Mouse (Mus musculus): ENCODE results near the gene Rp9. TPM values are rescaled to one million over a fixed set of nuclear protein-coding genes. Genes with fewer than 3 reads are reported as not detected.

Gene Rp9
- polyA plus RNA-seq, 1 experiment, result 52.0 TPM

DNA sequence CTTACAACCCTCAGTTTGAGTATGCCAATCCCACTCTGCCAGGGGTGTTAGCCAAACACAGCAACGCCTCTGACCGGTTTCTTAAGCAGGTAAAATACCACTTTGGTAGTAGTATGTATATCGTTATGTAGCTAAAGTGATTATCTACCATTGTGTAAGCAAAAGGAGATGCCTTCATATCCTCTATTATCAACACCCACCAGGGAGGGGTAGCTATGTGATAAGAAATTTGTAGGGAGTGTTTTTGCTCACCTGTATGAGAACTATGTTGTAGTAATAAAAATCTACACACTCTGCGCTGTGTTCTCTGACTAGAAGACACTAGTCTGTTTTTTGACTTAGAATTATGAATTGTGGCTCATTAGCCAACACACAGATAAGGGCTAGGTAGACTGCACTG is 44.8 kb downstream of the Rp9 start:
- H3K27me3 ChIP-seq (ENCODE audit: control insufficient read depth, insufficient read depth, insufficient read length), result no peaks in the 10 kb centered on the region
- TF ChIP-seq MYOD1 (IDR thresholded peaks at IDR 0.05; ENCODE audit: control insufficient read depth in 1 of 3, insufficient read length in 2 of 3, low read depth in 2 of 3) (no peak), TCF3 (IDR thresholded peaks at IDR 0.05; ENCODE audit: insufficient read length, low read depth) (no peak), E2F4 (IDR thresholded peaks at IDR 0.05; ENCODE audit: insufficient read depth) (no peak), CEBPB (IDR thresholded peaks at IDR 0.05; ENCODE audit: insufficient read depth, poor library complexity, severe bottlenecking) (no peak), MAX (IDR thresholded peaks at IDR 0.05; ENCODE audit: low read depth) (no peak), POLR2AphosphoS2 (IDR thresholded peaks at IDR 0.05; ENCODE audit: insufficient read length, low read depth) (no peak), SRF (IDR thresholded peaks at IDR 0.05; ENCODE audit: control insufficient read depth, insufficient read length, low read depth) (no peak)
- no peaks in the 10 kb centered on the region for H3K79me2 ChIP-seq (ENCODE audit: control insufficient read depth, insufficient read depth)
- no peak overlapping the region for H3K4me2 ChIP-seq (ENCODE audit: low read depth)
- no peaks in the 10 kb centered on the region for H3K36me3 ChIP-seq (ENCODE audit: control insufficient read depth, insufficient read depth)
- H3K4me3 ChIP-seq, result no peak overlapping the region
- H3ac ChIP-seq (ENCODE audit: control insufficient read depth, insufficient read length), result no peak overlapping the region

GRCm38 (mm10) chr9:22424196-22424595 is 45.3 kb downstream of the Rp9 start:
- no peak for TF ChIP-seq SRF (IDR thresholded peaks at IDR 0.05; ENCODE audit: control insufficient read depth, insufficient read length, low read depth)
- TF ChIP-seq USF1 (IDR thresholded peaks at IDR 0.05; ENCODE audit: low read depth), result no peak
- TF ChIP-seq CEBPB (IDR thresholded peaks at IDR 0.05; ENCODE audit: insufficient read depth, poor library complexity, severe bottlenecking), result no peak
- no peak for TF ChIP-seq E2F4 (IDR thresholded peaks at IDR 0.05; ENCODE audit: insufficient read depth)
- TF ChIP-seq POLR2AphosphoS2 (IDR thresholded peaks at IDR 0.05; ENCODE audit: insufficient read length, low read depth), result no peak
- TF ChIP-seq MYOD1 (IDR thresholded peaks at IDR 0.05; ENCODE audit: control insufficient read depth in 1 of 3, insufficient read length in 2 of 3, low read depth in 2 of 3), result no peak
- no peak for TF ChIP-seq POLR2A (IDR thresholded peaks at IDR 0.05; ENCODE audit: insufficient read length, low read depth)
- no peak for TF ChIP-seq TCF12 (IDR thresholded peaks at IDR 0.05; ENCODE audit: insufficient read depth, poor library complexity, severe bottlenecking)
- Histone ChIP-seq H3K4me2 (ENCODE audit: low read depth) (no peak overlapping the region), H3K4me3 (no peak overlapping the region), H3K36me3 (ENCODE audit: control insufficient read depth, insufficient read depth) (no peaks in the 10 kb centered on the region), H3ac (ENCODE audit: control insufficient read depth, insufficient read length) (no peak overlapping the region), H3K27me3 (ENCODE audit: control insufficient read depth, insufficient read depth, insufficient read length) (no peaks in the 10 kb centered on the region), H3K79me2 (ENCODE audit: control insufficient read depth, insufficient read depth) (no peaks in the 10 kb centered on the region)

DNA sequence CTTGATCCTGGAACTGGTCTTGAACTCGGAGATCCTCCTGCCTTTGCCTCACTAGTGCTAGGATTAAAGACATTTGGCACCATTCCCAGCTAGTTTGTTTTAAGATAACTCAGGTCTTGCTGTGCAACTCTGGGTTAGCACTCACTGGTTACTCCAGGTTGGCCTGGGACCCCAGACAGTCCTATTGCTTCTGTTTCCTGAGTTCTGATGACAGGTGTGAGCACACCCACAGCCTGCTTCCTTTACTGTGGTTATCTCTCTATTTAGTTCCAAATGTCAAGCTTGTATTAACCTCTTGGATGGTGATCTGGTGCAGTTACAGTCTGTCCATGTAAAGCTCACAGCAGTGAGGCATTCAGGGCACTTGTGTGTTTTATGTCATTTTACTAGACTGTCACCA is 46.0 kb downstream of the Rp9 start:
- Histone ChIP-seq H3K4me3 (no peak overlapping the region), H3K4me2 (ENCODE audit: low read depth) (no peak overlapping the region), H3ac (ENCODE audit: control insufficient read depth, insufficient read length) (no peak overlapping the region), H3K36me3 (ENCODE audit: control insufficient read depth, insufficient read depth) (no peaks in the 10 kb centered on the region), H3K27me3 (ENCODE audit: control insufficient read depth, insufficient read depth, insufficient read length) (no peaks in the 10 kb centered on the region), H3K79me2 (ENCODE audit: control insufficient read depth, insufficient read depth) (no peaks in the 10 kb centered on the region)
- no peak for TF ChIP-seq MAX (IDR thresholded peaks at IDR 0.05; ENCODE audit: low read depth)
- TF ChIP-seq USF1 (IDR thresholded peaks at IDR 0.05; ENCODE audit: low read depth), result no peak
- TF ChIP-seq MYOG (IDR thresholded peaks at IDR 0.05; ENCODE audit: control insufficient read depth in 1 of 3, insufficient read depth in 1 of 3, insufficient read length in 2 of 3, low read depth in 2 of 3), result no peak
- TF ChIP-seq CEBPB (IDR thresholded peaks at IDR 0.05; ENCODE audit: insufficient read depth, poor library complexity, severe bottlenecking), result no peak
- peak in 2 of 3 experiments; percentile 30 to 53 for TF ChIP-seq MYOD1 (IDR thresholded peaks at IDR 0.05; ENCODE audit: control insufficient read depth in 1 of 3, insufficient read length in 2 of 3, low read depth in 2 of 3)

GRCm38 (mm10) chr9:22422559-22422958 is 47.0 kb downstream of the Rp9 start:
- Histone ChIP-seq H3K4me3 (no peak overlapping the region), H3K36me3 (ENCODE audit: control insufficient read depth, insufficient read depth) (no peaks in the 10 kb centered on the region), H3K27me3 (ENCODE audit: control insufficient read depth, insufficient read depth, insufficient read length) (no peaks in the 10 kb centered on the region), H3ac (ENCODE audit: control insufficient read depth, insufficient read length) (no peak overlapping the region), H3K4me2 (ENCODE audit: low read depth) (no peak overlapping the region), H3K79me2 (ENCODE audit: control insufficient read depth, insufficient read depth) (no peaks in the 10 kb centered on the region)
- TF ChIP-seq E2F4 (IDR thresholded peaks at IDR 0.05; ENCODE audit: insufficient read depth) (no peak), MAX (IDR thresholded peaks at IDR 0.05; ENCODE audit: low read depth) (no peak), MYOG (IDR thresholded peaks at IDR 0.05; ENCODE audit: control insufficient read depth in 1 of 3, insufficient read depth in 1 of 3, insufficient read length in 2 of 3, low read depth in 2 of 3) (no peak), MYOD1 (IDR thresholded peaks at IDR 0.05; ENCODE audit: control insufficient read depth in 1 of 3, insufficient read length in 2 of 3, low read depth in 2 of 3) (no peak), USF1 (IDR thresholded peaks at IDR 0.05; ENCODE audit: low read depth) (no peak), POLR2A (IDR thresholded peaks at IDR 0.05; ENCODE audit: insufficient read length, low read depth) (no peak), TCF12 (IDR thresholded peaks at IDR 0.05; ENCODE audit: insufficient read depth, poor library complexity, severe bottlenecking) (no peak), POLR2AphosphoS2 (IDR thresholded peaks at IDR 0.05; ENCODE audit: insufficient read length, low read depth) (no peak), CEBPB (IDR thresholded peaks at IDR 0.05; ENCODE audit: insufficient read depth, poor library complexity, severe bottlenecking) (no peak), TCF3 (IDR thresholded peaks at IDR 0.05; ENCODE audit: insufficient read length, low read depth) (no peak), SRF (IDR thresholded peaks at IDR 0.05; ENCODE audit: control insufficient read depth, insufficient read length, low read depth) (no peak), REST (IDR thresholded peaks at IDR 0.05; ENCODE audit: insufficient read depth, insufficient read length) (no peak)

GRCm38 (mm10) chr9:22420491-22420890 is 49.1 kb downstream of the Rp9 start:
- no peak overlapping the region for H3K4me3 ChIP-seq
- H3ac ChIP-seq (ENCODE audit: control insufficient read depth, insufficient read length), result no peak overlapping the region
- no peaks in the 10 kb centered on the region for H3K27me3 ChIP-seq (ENCODE audit: control insufficient read depth, insufficient read depth, insufficient read length)
- H3K79me2 ChIP-seq (ENCODE audit: control insufficient read depth, insufficient read depth), result no peaks in the 10 kb centered on the region
- H3K36me3 ChIP-seq (ENCODE audit: control insufficient read depth, insufficient read depth), result no peaks in the 10 kb centered on the region
- TF ChIP-seq REST (IDR thresholded peaks at IDR 0.05; ENCODE audit: insufficient read depth, insufficient read length) (no peak), SRF (IDR thresholded peaks at IDR 0.05; ENCODE audit: control insufficient read depth, insufficient read length, low read depth) (no peak), MYOD1 (IDR thresholded peaks at IDR 0.05; ENCODE audit: control insufficient read depth in 1 of 3, insufficient read length in 2 of 3, low read depth in 2 of 3) (no peak), E2F4 (IDR thresholded peaks at IDR 0.05; ENCODE audit: insufficient read depth) (no peak)
- H3K4me2 ChIP-seq (ENCODE audit: low read depth), result no peak overlapping the region
